11 mouse cellular contexts compared by ENCODE assay signal in genomic region chr8:11277602-11278051, GRCm38 (mm10). TPM values are rescaled to one million over a fixed set of nuclear protein-coding genes. Genes with fewer than 3 reads are reported as not detected.
DNase-seq lines count a peak whose midpoint lies in the region; ATAC-seq and TF ChIP-seq lines count a peak whose summit lies in the region.
"Had no signal": no experiment of that assay in that cellular context is flagged by ENCODE, and none has a peak within 500 bp of the region (broad histone marks: within the 10 kb centered on the region; RNA-seq: fewer than 3 reads in every experiment).

No protein-coding gene starts in this region.

- no peak overlapping the region for H3K9ac ChIP-seq in embryonic facial prominence, embryonic 15.5 days

- 66% methylated on average over 3 of the region's 3 CpGs for WGBS in embryonic facial prominence, embryonic 15.5 days

- H3K27ac ChIP-seq in left cerebral cortex, adult 2 months, result peak overlapping the region; percentile 36; the same call in 1 of the 2 replicates
- peak overlapping the region; percentile 58 for H3K27ac ChIP-seq in embryonic facial prominence, embryonic 15.5 days (replicated peaks)

- no peaks in the 10 kb centered on the region for H3K36me3 ChIP-seq in embryonic facial prominence, embryonic 15.5 days

- peaks cover 55% of the 10 kb centered on the region for H3K4me1 ChIP-seq in embryonic facial prominence, embryonic 15.5 days

- intact Hi-C loops in left cerebral cortex, adult 2 months (cut with DNase I), result no loop called here
- intact Hi-C loops in left cerebral cortex, postnatal 36 days (cut with DNase I), result no loop called here
- intact Hi-C loops in heart, postnatal 14 days (cut with DNase I), result loop anchor here (2.0 kb wide), 1 partner anchor 31 kb away; no protein-coding TSS in a partner anchor

- no peak overlapping the region for H3K4me3 ChIP-seq in left cerebral cortex, adult 2 months
- H3K4me3 ChIP-seq in embryonic facial prominence, embryonic 15.5 days (replicated peaks), result no peak overlapping the region

- ATAC-seq in embryonic facial prominence, embryonic 15.5 days (ENCODE audit: insufficient number of reproducible peaks, low FRiP score, low TSS enrichment, low read depth), result no peak
- ATAC-seq: inflammation-experienced regulatory T-cells, adult 6 months had no signal

- DNase-seq in left cerebral cortex, adult 2 months (ENCODE audit: extremely low spot score in 1 of 2, low spot score in 2 of 2), result no peak
- no peak for DNase-seq in left cerebral cortex, postnatal 36 days (ENCODE audit: low spot score in 2 of 2)
- peak; percentile 56 to 59 for DNase-seq in heart, postnatal 14 days
- DNase-seq in lung, postnatal 25 days (ENCODE audit: low spot score), result peak; percentile 58
- DNase-seq in cerebellum, adult 18-20 months, result no peak
- no peak for DNase-seq in retina, embryonic 14.5 days (ENCODE audit: low spot score)
- no peak for DNase-seq in right cerebral cortex, postnatal 36 days (ENCODE audit: low spot score in 2 of 2)
- DNase-seq: cerebellum, postnatal 36 days; thymus, postnatal 36 days had no signal

- no peak overlapping the region for H3K4me2 ChIP-seq in embryonic facial prominence, embryonic 15.5 days (replicated peaks)

- H3K27me3 ChIP-seq in embryonic facial prominence, embryonic 15.5 days, result no peaks in the 10 kb centered on the region

- H3K9me3 ChIP-seq in embryonic facial prominence, embryonic 15.5 days (replicated peaks), result no peaks in the 10 kb centered on the region

- TF ChIP-seq CTCF in left cerebral cortex, adult 2 months (IDR thresholded peaks at IDR 0.05), result no peak

RNA-seq across cellular contexts. Expression of gene Col4a2, which starts 35.0 kb away (rescaled TPM):
- total RNA-seq in left cerebral cortex, adult 2 months (2021), result 10 to 100 TPM; 57.1 to 60.9 TPM
- 10 to 100 TPM; 38.9 to 64.6 TPM for total RNA-seq in left cerebral cortex, postnatal 36 days (2021)
- 86.9 and 93.4 TPM in 2 replicates for polyA plus RNA-seq in embryonic facial prominence, embryonic 15.5 days (2015; fragmentation: Nextera tagmentation; extraction: Ambion mirVana)
- 100 to 1,000 TPM; 570 to 571 TPM for total RNA-seq in heart, postnatal 14 days (2021)
- polyA plus RNA-seq: inflammation-experienced regulatory T-cells, adult 6 months had no signal

RNA-seq across cellular contexts. Expression of gene Col4a1, which starts 35.0 kb away (rescaled TPM):
- total RNA-seq in left cerebral cortex, adult 2 months (2021), result 10 to 100 TPM; 55.4 to 66.2 TPM
- total RNA-seq in left cerebral cortex, postnatal 36 days (2021), result 10 to 100 TPM; 33.9 to 68.7 TPM
- polyA plus RNA-seq in embryonic facial prominence, embryonic 15.5 days (2015; fragmentation: Nextera tagmentation; extraction: Ambion mirVana), result 200 and 216 TPM in 2 replicates
- 1,000 to 10,000 TPM; 1,046 to 1,073 TPM for total RNA-seq in heart, postnatal 14 days (2021)

Comparison
In these comparisons a context has a peak if more than half of its experiments do, and no peak if none do; other contexts are left out.
1. DNase-seq: peak in heart, postnatal 14 days (2 of 2) and lung, postnatal 25 days (single experiment); none in left cerebral cortex, adult 2 months (0 of 2), left cerebral cortex, postnatal 36 days (0 of 2), cerebellum, adult 18-20 months (0 of 2), retina, embryonic 14.5 days (single experiment) and right cerebral cortex, postnatal 36 days (0 of 2).
2. RNA of gene Col4a2, which starts 35.0 kb away (total RNA-seq): 570 to 571 TPM in heart, postnatal 14 days; 38.9 to 64.6 TPM in left cerebral cortex, postnatal 36 days and 57.1 to 60.9 TPM in left cerebral cortex, adult 2 months; every median in the first group is over 4 times any median in the second.
3. RNA of gene Col4a1, which starts 35.0 kb away (total RNA-seq): 1,046 to 1,073 TPM in heart, postnatal 14 days; 33.9 to 68.7 TPM in left cerebral cortex, postnatal 36 days and 55.4 to 66.2 TPM in left cerebral cortex, adult 2 months; every median in the first group is over 10 times any median in the second.